Mouse (Mus musculus): ENCODE results near the gene Gnai1. TPM values are rescaled to one million over a fixed set of nuclear protein-coding genes. Genes with fewer than 3 reads are reported as not detected.

The Gnai1 gene
- 16.0 and 17.9 TPM in 2 replicates for polyA plus RNA-seq (2014; fragmentation: Nextera tagmentation; extraction: Ambion mirVana)

DNA sequence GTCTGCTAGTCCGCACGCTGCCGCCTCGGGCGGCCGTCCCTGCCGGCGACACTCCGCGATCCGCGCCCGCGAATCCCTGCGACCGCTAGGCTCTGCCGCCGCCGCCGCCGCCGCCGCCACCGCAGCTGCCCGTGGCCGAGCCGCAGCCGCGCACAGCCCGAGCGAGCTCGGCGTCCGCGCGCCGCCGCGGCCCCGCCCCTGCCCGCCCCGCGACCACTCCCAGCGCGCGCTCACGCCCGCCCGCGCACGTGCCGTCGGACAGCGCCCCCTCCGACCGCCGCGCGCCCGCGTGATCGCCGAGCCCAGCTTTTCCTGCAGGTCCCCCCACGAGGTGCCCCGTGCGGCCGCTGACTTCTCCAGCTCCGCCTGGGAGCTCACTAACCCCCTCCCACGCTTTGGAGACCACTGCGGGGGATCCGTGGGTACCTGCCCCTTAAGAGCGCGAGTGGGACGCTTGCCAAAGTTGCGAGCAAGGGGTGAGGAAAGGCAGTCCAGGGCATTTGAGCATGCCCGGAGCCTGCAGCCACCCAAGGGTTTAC, at the start of gene Gnai1:
Gnai1 (minus strand) TSS at position 75 of the 539 bp plus-strand sequence.
- H3K9me3 ChIP-seq (ENCODE audit: control insufficient read depth, low read length): no peaks in the 10 kb centered on the region
- H3K9ac ChIP-seq (ENCODE audit: low read length): peak within 1 kb of the TSS; percentile 75
- DNase-seq (ENCODE audit: low spot score): peak; percentile 93
- H3K27me3 ChIP-seq (ENCODE audit: control insufficient read depth, insufficient read depth, low read length): peaks cover 2% of the 10 kb centered on the region; the same call in 1 of the 2 replicates
- peak; percentile 97 for ATAC-seq (replicated peaks; ENCODE audit: low FRiP score)
- no peaks in the 10 kb centered on the region for H3K36me3 ChIP-seq (ENCODE audit: control insufficient read depth, insufficient read depth, low read length)
- H3K27ac ChIP-seq (ENCODE audit: low read depth, low read length): peak within 1 kb of the TSS; percentile 21; the same call in 1 of the 2 replicates
- H3K4me1 ChIP-seq (replicated peaks; ENCODE audit: control insufficient read depth, insufficient read depth, low read length): peaks cover 1% of the 10 kb centered on the region; the same call in 1 of the 2 replicates
- peak within 1 kb of the TSS; percentile 69 for H3K4me3 ChIP-seq (ENCODE audit: low read depth, low read length)
- WGBS: under 1% methylated on average over 56 of the region's 76 CpGs
- H3K4me2 ChIP-seq (ENCODE audit: low read depth, low read length, severe bottlenecking): peak within 1 kb of the TSS; percentile 96

DNA sequence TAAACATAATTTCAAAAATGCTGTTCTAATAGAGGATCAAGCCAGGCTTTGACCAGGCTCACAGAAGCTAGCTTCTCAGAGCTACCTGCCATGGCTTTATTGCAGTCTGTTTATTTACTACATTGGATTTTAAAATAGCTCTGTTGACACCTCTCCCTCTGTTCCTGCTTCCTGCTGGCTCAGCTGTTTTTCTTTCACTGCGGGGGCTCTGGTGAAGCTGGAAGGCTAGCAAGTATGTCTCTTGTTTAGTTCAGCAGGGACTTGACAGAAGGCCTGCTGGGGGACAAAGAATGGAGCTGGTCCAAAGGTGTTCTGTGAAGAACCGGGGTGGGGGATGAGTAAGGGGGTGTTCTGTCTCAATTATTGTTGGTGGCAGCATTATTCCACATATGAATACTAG, 7.7 kb upstream of the Gnai1 start:
- DNase-seq (ENCODE audit: low spot score) (no peak), ATAC-seq (replicated peaks; ENCODE audit: low FRiP score) (no peak)
- Histone ChIP-seq H3K9me3 (ENCODE audit: control insufficient read depth, low read length) (no peaks in the 10 kb centered on the region), H3K27ac (ENCODE audit: low read depth, low read length) (no peak overlapping the region), H3K27me3 (ENCODE audit: control insufficient read depth, insufficient read depth, low read length) (no peaks in the 10 kb centered on the region), H3K4me1 (replicated peaks; ENCODE audit: control insufficient read depth, insufficient read depth, low read length) (no peaks in the 10 kb centered on the region), H3K4me2 (ENCODE audit: low read depth, low read length, severe bottlenecking) (no peak overlapping the region), H3K36me3 (ENCODE audit: control insufficient read depth, insufficient read depth, low read length) (no peaks in the 10 kb centered on the region), H3K9ac (ENCODE audit: low read length) (no peak overlapping the region), H3K4me3 (ENCODE audit: low read depth, low read length) (no peak overlapping the region)
- 13% methylated on average over 2 of the region's 2 CpGs for WGBS

DNA sequence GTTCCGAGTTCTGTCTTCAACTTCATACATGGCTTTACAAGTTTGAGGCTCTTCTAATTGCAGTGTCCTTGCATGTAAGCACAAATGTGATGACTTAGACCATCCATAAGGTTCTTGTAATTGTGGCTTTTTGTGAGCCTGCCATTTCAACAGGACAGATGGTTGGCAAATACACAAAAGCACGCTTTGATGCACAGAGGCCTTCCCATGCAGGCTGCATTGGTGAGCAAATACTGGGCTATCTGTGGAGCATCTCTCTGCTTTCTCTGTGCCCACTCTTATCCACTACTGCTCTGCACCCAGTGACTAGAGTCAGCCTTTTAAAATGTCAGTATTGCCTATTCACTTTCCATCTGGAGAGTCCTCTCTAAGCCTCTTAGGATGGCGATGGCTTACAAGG, 5.3 kb upstream of the Gnai1 start:
- Histone ChIP-seq H3K27ac (ENCODE audit: low read depth, low read length) (no peak overlapping the region), H3K27me3 (ENCODE audit: control insufficient read depth, insufficient read depth, low read length) (no peaks in the 10 kb centered on the region), H3K9ac (ENCODE audit: low read length) (no peak overlapping the region), H3K4me3 (ENCODE audit: low read depth, low read length) (no peak overlapping the region), H3K4me2 (ENCODE audit: low read depth, low read length, severe bottlenecking) (no peak overlapping the region), H3K4me1 (replicated peaks; ENCODE audit: control insufficient read depth, insufficient read depth, low read length) (no peaks in the 10 kb centered on the region), H3K9me3 (ENCODE audit: control insufficient read depth, low read length) (no peaks in the 10 kb centered on the region), H3K36me3 (ENCODE audit: control insufficient read depth, insufficient read depth, low read length) (no peaks in the 10 kb centered on the region)
- ATAC-seq (replicated peaks; ENCODE audit: low FRiP score) (no peak), DNase-seq (ENCODE audit: low spot score) (no peak)
- 98% methylated on average over 3 of the region's 3 CpGs for WGBS

DNA sequence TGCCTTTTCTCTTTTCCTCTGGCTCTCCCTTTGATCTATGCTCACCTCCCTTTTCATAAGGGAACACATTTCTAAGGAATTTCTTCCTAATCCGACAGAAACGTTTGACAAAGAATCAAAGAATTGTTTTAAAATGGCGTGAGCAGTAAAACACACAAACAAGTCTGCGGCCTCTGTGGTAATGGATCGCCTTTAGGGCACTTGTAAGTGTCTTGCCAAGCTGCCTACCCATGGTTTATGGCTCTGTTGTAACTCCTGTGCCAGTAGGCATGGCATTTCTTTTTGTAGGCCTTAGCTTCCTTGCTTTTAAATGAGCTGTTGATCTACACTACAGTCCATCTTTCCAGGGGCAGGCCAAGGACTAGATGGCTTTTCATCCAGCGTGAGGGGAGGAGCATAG, 801 bp upstream of the Gnai1 start:
- no peak for DNase-seq (ENCODE audit: low spot score)
- H3K27ac ChIP-seq (ENCODE audit: low read depth, low read length): no peak overlapping the region
- no peaks in the 10 kb centered on the region for H3K9me3 ChIP-seq (ENCODE audit: control insufficient read depth, low read length)
- H3K4me2 ChIP-seq (ENCODE audit: low read depth, low read length, severe bottlenecking): peak overlapping the region; percentile 96
- H3K9ac ChIP-seq (ENCODE audit: low read length): peak overlapping the region; percentile 75; the same call in 1 of the 2 replicates
- H3K4me3 ChIP-seq (ENCODE audit: low read depth, low read length): peak overlapping the region; percentile 69; the same call in 1 of the 2 replicates
- H3K36me3 ChIP-seq (ENCODE audit: control insufficient read depth, insufficient read depth, low read length): no peaks in the 10 kb centered on the region
- H3K27me3 ChIP-seq (ENCODE audit: control insufficient read depth, insufficient read depth, low read length): peaks cover 2% of the 10 kb centered on the region; the same call in 1 of the 2 replicates
- no peak for ATAC-seq (replicated peaks; ENCODE audit: low FRiP score)
- 22% methylated on average over 6 of the region's 6 CpGs for WGBS
- H3K4me1 ChIP-seq (replicated peaks; ENCODE audit: control insufficient read depth, insufficient read depth, low read length): peaks cover 1% of the 10 kb centered on the region; the same call in 1 of the 2 replicates

DNA sequence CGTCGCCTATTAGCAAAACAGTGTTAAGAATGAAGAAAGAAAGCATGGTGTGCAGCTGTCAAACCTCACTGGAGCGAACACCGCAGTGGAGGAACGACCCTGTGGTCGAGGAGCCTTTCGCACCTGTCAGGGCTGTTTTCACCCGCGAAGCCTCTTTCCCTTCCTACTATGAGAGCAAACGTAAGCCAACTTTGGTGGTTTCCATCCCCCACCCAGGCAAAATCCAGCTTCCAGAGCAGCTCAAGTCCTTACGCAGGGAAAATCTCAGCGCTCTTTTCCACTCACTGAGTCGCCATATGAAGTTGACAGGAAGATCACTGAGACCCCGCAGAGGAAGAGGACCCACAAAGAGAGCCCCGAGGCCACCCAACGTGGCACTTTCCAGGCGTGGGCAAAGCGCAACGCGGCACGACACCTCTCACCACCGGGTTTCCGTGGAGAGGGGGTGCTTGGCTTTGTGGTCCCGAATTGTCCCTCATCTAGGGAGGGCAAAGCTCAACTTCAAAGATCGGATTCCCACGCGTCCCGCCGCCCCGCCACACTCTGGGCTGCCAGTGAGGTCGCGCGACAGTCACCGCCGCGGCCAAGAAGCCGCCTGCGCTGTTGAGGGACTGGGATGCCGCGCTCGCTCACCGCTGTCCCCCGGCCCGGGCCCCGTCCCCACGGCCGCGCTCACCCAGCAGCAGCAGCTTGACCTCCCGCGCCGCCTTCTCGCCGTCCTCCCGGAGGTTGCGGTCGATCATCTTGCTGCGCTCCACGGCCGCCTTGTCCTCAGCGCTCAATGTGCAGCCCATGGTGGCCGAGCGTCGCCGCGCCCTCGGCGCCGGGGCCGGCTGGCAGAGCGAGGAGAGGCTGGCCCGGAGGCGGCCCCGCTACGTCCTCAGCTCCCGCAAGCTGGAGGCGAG, 527 bp downstream of the Gnai1 start:
- Histone ChIP-seq H3K4me2 (ENCODE audit: low read depth, low read length, severe bottlenecking) (peak overlapping the region; percentile 96), H3K9ac (ENCODE audit: low read length) (peak overlapping the region; percentile 75), H3K9me3 (ENCODE audit: control insufficient read depth, low read length) (no peaks in the 10 kb centered on the region), H3K27me3 (ENCODE audit: control insufficient read depth, insufficient read depth, low read length) (peaks cover 2% of the 10 kb centered on the region; the same call in 1 of the 2 replicates), H3K4me1 (replicated peaks; ENCODE audit: control insufficient read depth, insufficient read depth, low read length) (peaks cover 1% of the 10 kb centered on the region; the same call in 1 of the 2 replicates), H3K36me3 (ENCODE audit: control insufficient read depth, insufficient read depth, low read length) (no peaks in the 10 kb centered on the region), H3K27ac (ENCODE audit: low read depth, low read length) (peak overlapping the region; percentile 21; the same call in 1 of the 2 replicates), H3K4me3 (ENCODE audit: low read depth, low read length) (peak overlapping the region; percentile 69)
- ATAC-seq (replicated peaks; ENCODE audit: low FRiP score) (peak; percentile 88), DNase-seq (ENCODE audit: low spot score) (no peak)
- WGBS: under 1% methylated on average over 76 of the region's 76 CpGs

DNA sequence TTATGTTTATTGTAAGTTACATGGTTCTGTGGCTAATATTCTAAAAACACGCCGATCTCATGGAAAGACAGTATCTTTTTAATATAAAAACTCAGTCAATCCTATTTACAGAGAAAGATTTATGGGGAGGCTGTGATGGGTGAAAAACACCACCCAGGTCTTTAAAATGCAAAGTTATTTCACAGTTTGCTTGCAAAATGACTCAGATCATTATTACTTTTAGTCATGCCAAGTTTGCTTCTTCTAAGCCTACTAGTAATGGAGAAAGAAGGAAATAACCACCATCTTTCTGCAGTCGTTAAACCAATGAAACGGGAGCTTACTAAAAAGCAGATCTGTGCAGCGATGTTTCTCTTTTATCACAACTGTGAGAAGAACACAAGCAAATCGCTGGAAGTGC, 1.4 kb downstream of the Gnai1 start:
- no peak for ATAC-seq (replicated peaks; ENCODE audit: low FRiP score)
- DNase-seq (ENCODE audit: low spot score): no peak
- Histone ChIP-seq H3K27me3 (ENCODE audit: control insufficient read depth, insufficient read depth, low read length) (peaks cover 2% of the 10 kb centered on the region; the same call in 1 of the 2 replicates), H3K4me2 (ENCODE audit: low read depth, low read length, severe bottlenecking) (peak overlapping the region; percentile 96), H3K27ac (ENCODE audit: low read depth, low read length) (no peak overlapping the region), H3K36me3 (ENCODE audit: control insufficient read depth, insufficient read depth, low read length) (no peaks in the 10 kb centered on the region), H3K9ac (ENCODE audit: low read length) (no peak overlapping the region), H3K9me3 (ENCODE audit: control insufficient read depth, low read length) (no peaks in the 10 kb centered on the region), H3K4me3 (ENCODE audit: low read depth, low read length) (peak overlapping the region; percentile 69), H3K4me1 (replicated peaks; ENCODE audit: control insufficient read depth, insufficient read depth, low read length) (peaks cover 1% of the 10 kb centered on the region; the same call in 1 of the 2 replicates)
- WGBS: 39% methylated on average over 6 of the region's 6 CpGs

DNA sequence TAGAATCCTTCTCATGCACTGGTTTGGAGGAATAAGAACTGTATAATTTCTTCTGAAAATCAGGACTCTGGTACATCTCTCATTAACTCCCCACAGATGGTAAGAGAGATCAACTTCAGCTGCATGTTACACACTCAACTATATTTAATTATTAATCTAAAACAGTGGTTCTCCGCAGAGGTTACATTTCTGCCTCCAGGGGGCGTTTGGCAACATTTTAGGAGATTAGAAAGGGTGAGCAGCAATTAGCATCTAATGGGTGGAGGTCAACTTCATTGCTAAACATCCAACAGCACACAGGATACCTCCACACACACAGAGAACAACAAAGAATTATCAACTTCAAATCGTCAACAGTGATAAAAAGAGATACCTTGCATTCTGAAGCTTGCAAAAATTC, 2.0 kb downstream of the Gnai1 start:
- Histone ChIP-seq H3K9me3 (ENCODE audit: control insufficient read depth, low read length) (no peaks in the 10 kb centered on the region), H3K27ac (ENCODE audit: low read depth, low read length) (no peak overlapping the region), H3K27me3 (ENCODE audit: control insufficient read depth, insufficient read depth, low read length) (peaks cover 2% of the 10 kb centered on the region; the same call in 1 of the 2 replicates), H3K4me1 (replicated peaks; ENCODE audit: control insufficient read depth, insufficient read depth, low read length) (peaks cover 1% of the 10 kb centered on the region; the same call in 1 of the 2 replicates), H3K36me3 (ENCODE audit: control insufficient read depth, insufficient read depth, low read length) (no peaks in the 10 kb centered on the region), H3K4me2 (ENCODE audit: low read depth, low read length, severe bottlenecking) (no peak overlapping the region), H3K9ac (ENCODE audit: low read length) (no peak overlapping the region), H3K4me3 (ENCODE audit: low read depth, low read length) (no peak overlapping the region)
- DNase-seq (ENCODE audit: low spot score): no peak
- ATAC-seq (replicated peaks; ENCODE audit: low FRiP score): no peak
- WGBS: 15% methylated on average over 3 of the region's 3 CpGs

DNA sequence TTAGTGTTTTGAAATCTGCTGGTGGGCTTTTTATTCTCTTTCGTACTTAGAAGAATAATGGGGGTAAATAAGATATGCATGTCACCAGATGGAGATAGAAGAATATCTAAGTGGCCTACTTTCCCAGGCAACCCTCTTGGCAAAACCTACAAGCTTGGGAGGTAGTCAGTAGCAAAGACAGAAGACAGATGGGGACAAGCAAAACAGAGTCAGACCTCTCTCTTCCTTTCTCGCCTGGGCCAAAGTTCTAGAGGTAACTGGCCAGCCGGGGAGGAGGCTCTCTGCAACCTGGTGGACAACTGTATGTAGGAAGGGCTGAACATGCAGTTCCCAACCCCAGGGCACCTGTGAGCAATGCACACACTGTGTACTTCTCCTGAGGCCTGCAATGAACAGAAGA, 12.9 kb downstream of the Gnai1 start:
- Histone ChIP-seq H3K36me3 (ENCODE audit: control insufficient read depth, insufficient read depth, low read length) (no peaks in the 10 kb centered on the region), H3K4me3 (ENCODE audit: low read depth, low read length) (no peak overlapping the region), H3K9ac (ENCODE audit: low read length) (no peak overlapping the region), H3K4me1 (replicated peaks; ENCODE audit: control insufficient read depth, insufficient read depth, low read length) (no peaks in the 10 kb centered on the region), H3K27ac (ENCODE audit: low read depth, low read length) (no peak overlapping the region), H3K4me2 (ENCODE audit: low read depth, low read length, severe bottlenecking) (no peak overlapping the region), H3K27me3 (ENCODE audit: control insufficient read depth, insufficient read depth, low read length) (no peaks in the 10 kb centered on the region), H3K9me3 (ENCODE audit: control insufficient read depth, low read length) (no peaks in the 10 kb centered on the region)
- ATAC-seq (replicated peaks; ENCODE audit: low FRiP score): no peak
- WGBS: 96% methylated on average over 3 of the region's 3 CpGs
- DNase-seq (ENCODE audit: low spot score): no peak

Data from forebrain, embryonic 11.5 days (tissue).